Mouse (Mus musculus) kidney, embryonic 16.5 days (tissue): ENCODE measurements around the gene Mrpl30. TPM values are rescaled to one million over a fixed set of nuclear protein-coding genes. Genes with fewer than 3 reads are reported as not detected.

Experiments used
- ATAC-seq: fragments of 200-750 bp; cut with Nextera tagmentation; 2 replicates; pipeline ENCODE4 v1.8.0; 2017; ENCODE audit warnings: moderate TSS enrichment; ENCODE audit not compliant: low FRiP score, low TSS enrichment
- H3K27ac ChIP-seq: fragments of 300-500 bp; sonication (generic); 2 replicates; pipeline ENCODE4 v1.5.1; 2014; ENCODE audit warnings: low read length
- H3K27me3 ChIP-seq: fragments of 300-500 bp; sonication (generic); 2 replicates; pipeline ENCODE4 v1.6.1; 2014; ENCODE audit warnings: low read length, control low read depth, mixed read lengths; ENCODE audit not compliant: insufficient read depth
- H3K36me3 ChIP-seq: fragments of 300-500 bp; sonication (generic); 2 replicates; pipeline ENCODE4 v1.6.1; 2014; ENCODE audit warnings: low read length, control low read depth, mixed read lengths; ENCODE audit not compliant: insufficient read depth
- H3K4me1 ChIP-seq: fragments of 300-500 bp; sonication (generic); 2 replicates; pipeline ENCODE4 v1.6.1; 2014; ENCODE audit warnings: low read length, control low read depth, mixed read lengths; ENCODE audit not compliant: insufficient read depth
- H3K4me2 ChIP-seq: fragments of 300-500 bp; sonication (generic); replicated peaks from 2 replicates; pipeline ENCODE4 v1.6.1; 2014; ENCODE audit warnings: low read depth, low read length
- H3K4me3 ChIP-seq: fragments of 300-500 bp; sonication (generic); 2 replicates; pipeline ENCODE4 v1.5.1; 2014; ENCODE audit warnings: mild to moderate bottlenecking, low read length
- H3K9ac ChIP-seq: fragments of 300-500 bp; sonication (generic); replicated peaks from 2 replicates; pipeline ENCODE4 v1.6.1; 2014; ENCODE audit warnings: low read length
- H3K9me3 ChIP-seq: fragments of 300-500 bp; sonication (generic); 2 replicates; pipeline ENCODE4 v1.6.1; 2016; ENCODE audit warnings: low read length, control low read depth
- WGBS: fragments of 180-500 bp; shearing (Covaris S2); extraction: QIAGEN DNeasy Blood & Tissue Kit; methylation state at CpG from one replicate; pipeline ENCODE4 v1.1.7; 2014; 5-methylcytosine and 5-hydroxymethylcytosine counted together
- polyA plus RNA-seq: library from polyadenylated mRNA; unstranded; fragments of >200 nt; fragmentation: Nextera tagmentation; extraction: Ambion mirVana; gene quantifications from 2 replicates; pipeline ENCODE4 v1.2.1, GENCODE M21; 2015

Mrpl30 gene
- polyA plus RNA-seq, 1 experiment from 2014 or later, result 234 TPM

DNA sequence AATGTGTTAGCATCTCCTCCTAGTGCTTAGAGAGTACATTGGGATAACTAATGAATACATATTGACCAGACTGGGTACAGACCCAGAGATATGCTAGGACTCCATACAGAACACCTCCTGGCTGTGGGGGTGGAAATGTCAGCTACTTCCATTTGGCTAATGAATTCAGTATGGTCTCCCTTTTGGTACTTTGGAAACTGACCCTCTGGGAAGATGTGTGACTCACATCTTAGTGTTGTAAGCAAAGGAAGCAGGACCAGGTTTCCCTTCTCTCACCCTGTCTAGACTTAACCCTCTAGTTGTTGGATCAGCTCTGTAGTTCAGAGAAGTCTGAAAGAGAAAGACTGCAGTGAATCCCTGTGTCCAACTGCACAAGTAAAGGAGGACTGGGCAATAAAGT lies 4.3 kb downstream of the Mrpl30 start:
- no peaks in the 10 kb centered on the region for H3K27me3 ChIP-seq
- no peaks in the 10 kb centered on the region for H3K9me3 ChIP-seq
- H3K27ac ChIP-seq, result no peak overlapping the region
- ATAC-seq, result no peak
- H3K9ac ChIP-seq, result no peak overlapping the region
- peaks cover 42% of the 10 kb centered on the region for H3K36me3 ChIP-seq
- H3K4me1 ChIP-seq, result peaks cover 4% of the 10 kb centered on the region
- H3K4me3 ChIP-seq, result no peak overlapping the region
- no peak overlapping the region for H3K4me2 ChIP-seq

DNA sequence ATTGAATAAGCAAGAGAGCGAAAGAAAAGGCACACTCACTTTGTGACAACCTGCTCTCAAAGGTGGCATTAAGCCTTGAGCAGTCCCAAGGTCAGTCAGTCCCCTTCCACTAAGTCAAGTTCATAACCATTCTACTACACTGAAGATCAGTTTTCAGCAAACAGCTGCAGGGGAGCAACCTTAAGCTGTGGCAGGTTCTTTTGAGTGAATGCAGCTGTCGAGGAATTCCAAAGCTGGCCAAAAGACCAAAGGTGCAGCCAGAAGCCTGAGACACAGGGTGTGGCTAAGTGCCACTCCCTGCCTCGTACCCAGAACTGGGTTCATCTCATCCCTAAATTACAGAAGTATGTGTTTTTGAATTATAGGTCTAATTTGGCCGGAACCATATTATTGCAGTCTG lies 9.5 kb downstream of the Mrpl30 start:
- ATAC-seq, result no peak
- no peaks in the 10 kb centered on the region for H3K27me3 ChIP-seq
- H3K9ac ChIP-seq, result no peak overlapping the region
- no peak overlapping the region for H3K27ac ChIP-seq
- H3K4me3 ChIP-seq, result no peak overlapping the region
- peaks cover 34% of the 10 kb centered on the region for H3K36me3 ChIP-seq
- no peaks in the 10 kb centered on the region for H3K4me1 ChIP-seq
- H3K4me2 ChIP-seq, result no peak overlapping the region
- H3K9me3 ChIP-seq, result no peaks in the 10 kb centered on the region
- 63% methylated on average over 4 of the region's 4 CpGs for WGBS

DNA sequence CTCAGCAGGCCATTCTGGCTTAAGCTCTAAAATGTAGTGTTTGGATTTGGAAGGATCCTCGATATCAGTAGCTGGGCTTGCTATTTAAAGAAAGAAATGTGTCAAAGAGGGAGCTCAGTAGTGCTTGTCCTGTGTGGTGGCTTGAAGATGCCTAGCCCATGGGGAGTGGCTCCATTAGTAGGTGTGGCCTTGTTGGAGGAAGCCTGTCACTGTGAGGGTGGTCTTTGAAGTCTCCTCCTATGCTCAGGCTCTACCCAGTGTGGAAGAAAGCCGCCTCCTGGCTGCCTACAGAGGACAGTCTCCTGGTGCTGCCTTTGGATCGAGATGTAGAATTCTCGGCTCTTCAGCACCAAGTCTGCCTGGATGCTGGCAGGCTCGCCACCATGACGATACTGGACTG lies 10.0 kb downstream of the Mrpl30 start:
- Histone ChIP-seq H3K4me2 (no peak overlapping the region), H3K27ac (no peak overlapping the region), H3K4me3 (no peak overlapping the region), H3K9me3 (no peaks in the 10 kb centered on the region), H3K9ac (no peak overlapping the region), H3K4me1 (no peaks in the 10 kb centered on the region), H3K36me3 (peaks cover 32% of the 10 kb centered on the region), H3K27me3 (no peaks in the 10 kb centered on the region)
- 0 out of 2 replicates have a peak, but pooled peaks have one; percentile 39 for ATAC-seq
- WGBS, result 58% methylated on average over 6 of the region's 6 CpGs

DNA sequence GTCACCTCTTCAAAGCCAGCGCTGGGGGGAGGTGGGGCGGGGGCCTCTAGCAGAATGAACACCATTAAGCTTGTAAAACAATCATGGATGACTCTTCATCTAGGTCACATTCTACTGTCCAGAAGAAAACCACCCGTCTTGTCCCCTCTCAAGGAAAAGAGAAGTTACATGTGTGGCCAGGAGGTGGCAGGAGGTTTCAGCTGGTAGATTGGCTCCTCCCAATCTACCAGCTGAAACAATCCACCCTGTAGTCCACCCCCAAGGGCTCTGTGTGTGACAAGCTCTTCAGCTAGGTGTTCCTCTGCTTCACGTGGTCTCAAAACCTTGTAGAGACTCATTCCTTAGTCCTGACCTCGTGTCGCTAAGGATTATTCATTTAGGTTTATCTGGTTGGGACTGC lies 12.9 kb downstream of the Mrpl30 start:
- ATAC-seq, result no peak
- WGBS, result 28% methylated on average over 6 of the region's 6 CpGs

DNA sequence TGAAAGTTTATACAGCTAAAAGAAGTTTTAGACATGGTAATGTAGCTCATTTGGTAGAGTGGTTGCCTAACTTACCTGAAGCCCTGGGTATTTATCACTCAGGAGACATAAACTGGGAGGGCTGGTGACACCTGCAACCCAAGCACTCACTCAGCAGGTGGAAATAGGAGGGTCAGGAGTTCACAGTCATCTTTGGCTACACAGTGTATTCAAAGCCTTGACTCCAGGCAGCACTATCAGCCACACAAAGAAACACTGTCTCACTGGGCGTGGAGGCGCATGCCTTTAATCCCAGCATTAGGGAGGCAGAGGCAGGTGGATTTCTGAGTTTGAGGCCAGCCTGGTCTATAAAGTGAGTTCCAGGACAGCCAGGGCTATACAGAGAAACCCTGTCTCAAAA lies 22.5 kb downstream of the Mrpl30 start:
- Histone ChIP-seq H3K27me3 (0 out of 2 replicates have a peak, but pooled peaks cover 3% of the 10 kb centered on the region), H3K27ac (no peak overlapping the region), H3K4me2 (no peak overlapping the region), H3K9ac (no peak overlapping the region), H3K4me1 (no peaks in the 10 kb centered on the region), H3K4me3 (no peak overlapping the region), H3K9me3 (no peaks in the 10 kb centered on the region), H3K36me3 (no peaks in the 10 kb centered on the region)
- no peak for ATAC-seq
- 83% methylated on average over 2 of the region's 2 CpGs for WGBS

More for the DNA sequence above, 12.9 kb downstream of the Mrpl30 start:
- peaks cover 15% of the 10 kb centered on the region for H3K36me3 ChIP-seq
- H3K4me2 ChIP-seq, result no peak overlapping the region
- H3K27me3 ChIP-seq, result no peaks in the 10 kb centered on the region
- H3K4me1 ChIP-seq, result no peaks in the 10 kb centered on the region
- H3K9me3 ChIP-seq, result no peaks in the 10 kb centered on the region
- no peak overlapping the region for H3K9ac ChIP-seq
- H3K27ac ChIP-seq, result no peak overlapping the region
- H3K4me3 ChIP-seq, result no peak overlapping the region

DNA sequence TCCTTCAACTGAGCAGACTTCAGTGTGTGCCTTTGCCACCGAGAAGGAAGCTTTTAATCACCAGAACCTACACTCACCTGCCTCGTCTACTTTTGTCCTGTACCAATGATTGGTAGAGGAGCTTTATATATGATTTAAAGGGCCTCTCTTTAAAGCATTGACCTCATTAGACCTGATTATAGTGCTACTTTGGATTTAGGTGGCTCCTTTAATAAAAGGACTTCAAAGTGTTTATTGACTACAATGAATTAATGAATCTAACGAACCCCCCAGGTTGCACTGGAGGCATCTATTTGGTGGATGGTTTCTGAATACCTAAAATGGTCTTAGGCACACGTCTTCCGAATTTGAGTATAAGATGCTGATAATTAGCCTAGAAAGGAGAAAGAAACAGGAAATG lies 26.1 kb downstream of the Mrpl30 start, which contains the start of gene Lyg2:
Lyg2 (minus strand) TSS at position 101 of the 400 bp plus-strand sequence.
- Histone ChIP-seq H3K36me3 (no peaks in the 10 kb centered on the region), H3K9me3 (no peaks in the 10 kb centered on the region), H3K4me2 (no peak within 1 kb of the TSS), H3K4me1 (no peaks in the 10 kb centered on the region), H3K27ac (no peak within 1 kb of the TSS), H3K27me3 (0 out of 2 replicates have a peak, but pooled peaks cover 3% of the 10 kb centered on the region), H3K4me3 (no peak within 1 kb of the TSS), H3K9ac (no peak within 1 kb of the TSS)
- WGBS, result 74% methylated on average over 5 of the region's 5 CpGs
- ATAC-seq, result no peak

DNA sequence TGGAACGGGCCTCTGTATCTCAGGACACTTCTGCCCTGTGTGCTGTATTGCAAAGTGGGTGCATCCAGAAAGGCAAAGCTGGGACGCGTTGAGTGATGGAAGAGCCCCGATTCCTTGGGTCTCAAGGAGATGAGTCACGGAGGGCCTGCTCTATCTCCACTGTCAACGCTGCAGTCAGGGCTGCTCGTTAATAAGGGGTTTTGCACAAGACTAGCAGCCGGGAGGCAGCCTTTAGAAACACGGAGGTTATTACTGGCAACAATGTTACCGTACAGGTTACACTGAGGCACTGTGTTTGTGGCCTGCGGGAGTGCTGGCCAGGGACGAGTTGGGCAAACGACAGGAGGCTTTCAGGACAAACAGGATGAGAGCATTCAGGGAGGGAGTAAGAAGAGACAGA lies 27.4 kb downstream of the Mrpl30 start:
- Histone ChIP-seq H3K4me2 (no peak overlapping the region), H3K9me3 (no peaks in the 10 kb centered on the region), H3K4me1 (peaks cover 4% of the 10 kb centered on the region; the same call in 1 of the 2 replicates), H3K27ac (no peak overlapping the region), H3K4me3 (no peak overlapping the region), H3K27me3 (0 out of 2 replicates have a peak, but pooled peaks cover 3% of the 10 kb centered on the region), H3K36me3 (no peaks in the 10 kb centered on the region), H3K9ac (no peak overlapping the region)
- 68% methylated on average over 13 of the region's 13 CpGs for WGBS
- ATAC-seq, result no peak

DNA sequence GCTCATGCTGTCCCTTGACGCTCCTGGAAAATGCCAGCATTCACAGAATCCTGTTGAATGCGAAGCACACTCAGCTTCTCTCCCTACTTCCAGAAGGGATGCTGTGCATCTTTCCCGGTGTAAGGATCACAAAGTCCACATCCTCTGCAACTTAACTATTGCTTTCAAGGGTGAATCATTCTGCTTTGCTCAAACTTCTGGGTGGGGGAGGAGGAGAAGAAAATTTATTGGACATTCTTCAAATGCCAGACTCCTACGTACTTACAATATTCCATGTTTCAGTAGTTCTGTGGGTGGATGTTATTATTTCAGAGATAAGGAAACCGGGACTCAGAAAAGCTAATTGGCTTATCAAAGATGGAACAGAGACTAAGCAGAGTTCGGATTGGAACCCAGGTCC lies 27.8 kb downstream of the Mrpl30 start:
- 63% methylated on average over 6 of the region's 6 CpGs for WGBS
- no peak for ATAC-seq

DNA sequence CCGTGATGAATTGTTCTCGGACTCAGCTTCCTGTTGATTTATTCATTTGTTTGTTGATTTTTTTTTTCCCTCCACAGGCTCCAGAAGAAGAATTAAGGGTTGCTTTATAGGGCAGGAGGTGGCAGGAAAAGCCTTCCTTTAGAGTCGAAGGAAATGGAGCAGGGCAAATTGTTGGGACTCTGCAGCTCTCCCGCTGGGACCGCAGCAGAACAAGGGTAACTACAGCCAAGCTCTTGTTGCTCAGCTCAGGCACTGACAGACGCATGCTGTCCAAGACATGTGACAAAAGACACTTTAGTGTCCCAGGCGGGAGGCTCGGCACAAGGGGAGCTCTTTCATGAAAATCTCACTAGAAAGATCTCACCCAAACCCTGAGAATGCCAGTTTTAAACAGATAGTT lies 32.3 kb downstream of the Mrpl30 start:
- H3K9ac ChIP-seq, result no peak overlapping the region
- peaks cover 8% of the 10 kb centered on the region; the same call in 1 of the 2 replicates for H3K4me1 ChIP-seq
- no peak overlapping the region for H3K27ac ChIP-seq
- WGBS, result 41% methylated on average over 8 of the region's 8 CpGs
- no peak overlapping the region for H3K4me3 ChIP-seq
- ATAC-seq, result no peak
- H3K9me3 ChIP-seq, result no peaks in the 10 kb centered on the region
- H3K27me3 ChIP-seq, result no peaks in the 10 kb centered on the region
- no peak overlapping the region for H3K4me2 ChIP-seq
- no peaks in the 10 kb centered on the region for H3K36me3 ChIP-seq

More for the DNA sequence above, 27.8 kb downstream of the Mrpl30 start:
- no peak overlapping the region for H3K4me2 ChIP-seq
- no peak overlapping the region for H3K27ac ChIP-seq
- no peak overlapping the region for H3K9ac ChIP-seq
- H3K27me3 ChIP-seq, result 0 out of 2 replicates have a peak, but pooled peaks cover 3% of the 10 kb centered on the region
- no peaks in the 10 kb centered on the region for H3K36me3 ChIP-seq
- H3K9me3 ChIP-seq, result no peaks in the 10 kb centered on the region
- no peak overlapping the region for H3K4me3 ChIP-seq
- H3K4me1 ChIP-seq, result peaks cover 8% of the 10 kb centered on the region; the same call in 1 of the 2 replicates

DNA sequence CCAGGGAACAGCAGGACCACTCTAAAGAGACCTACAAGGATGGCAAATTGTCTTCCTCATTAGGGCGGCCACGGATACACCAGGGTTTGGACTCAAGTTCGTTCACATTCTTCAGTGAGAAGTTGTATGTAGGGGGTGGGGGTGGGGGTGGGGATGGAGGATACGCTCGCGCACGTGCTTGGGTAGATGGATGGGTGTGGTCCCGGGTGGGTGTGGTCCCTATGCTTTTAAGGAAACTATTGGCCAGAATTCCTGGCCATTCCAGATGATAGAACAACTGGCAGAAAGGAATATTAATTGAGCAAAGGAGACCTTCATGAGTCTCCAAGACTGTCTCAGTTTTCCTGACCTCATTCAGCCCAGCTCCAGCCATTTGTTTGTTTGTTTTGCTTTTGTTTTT lies 35.7 kb downstream of the Mrpl30 start:
- Histone ChIP-seq H3K4me2 (no peak overlapping the region), H3K4me3 (no peak overlapping the region), H3K36me3 (no peaks in the 10 kb centered on the region), H3K9ac (no peak overlapping the region), H3K27me3 (no peaks in the 10 kb centered on the region), H3K4me1 (peaks cover 8% of the 10 kb centered on the region; the same call in 1 of the 2 replicates), H3K27ac (no peak overlapping the region), H3K9me3 (no peaks in the 10 kb centered on the region)
- WGBS, result 80% methylated on average over 8 of the region's 8 CpGs
- no peak for ATAC-seq
